Mouse (Mus musculus) hindbrain, embryonic 15.5 days (tissue): ENCODE results near the gene Pagr1b. TPM values are rescaled to one million over a fixed set of nuclear protein-coding genes. Genes with fewer than 3 reads are reported as not detected.

Source experiments
- ATAC-seq: fragments of 200-750 bp; cut with Nextera tagmentation; 2 replicates; pipeline ENCODE4 v1.8.0; 2017; ENCODE audit warnings: low read depth, moderate number of reproducible peaks, moderate TSS enrichment; ENCODE audit not compliant: low FRiP score
- H3K27ac ChIP-seq: fragments of 300-500 bp; sonication (generic); replicated peaks from 2 replicates; pipeline ENCODE4 v1.5.1; 2015; ENCODE audit warnings: mild to moderate bottlenecking, inconsistent platforms
- H3K27me3 ChIP-seq: fragments of 300-500 bp; sonication (generic); 2 replicates; pipeline ENCODE4 v1.6.1; 2015; ENCODE audit warnings: control low read depth, inconsistent platforms
- H3K36me3 ChIP-seq: fragments of 300-500 bp; sonication (generic); 2 replicates; pipeline ENCODE4 v1.6.1; 2015; ENCODE audit warnings: control low read depth, inconsistent platforms
- H3K4me1 ChIP-seq: fragments of 300-500 bp; sonication (generic); replicated peaks from 2 replicates; pipeline ENCODE4 v1.6.1; 2015; ENCODE audit warnings: control low read depth, inconsistent platforms
- H3K4me2 ChIP-seq: fragments of 300-500 bp; sonication (generic); 2 replicates; pipeline ENCODE4 v1.6.1; 2015; ENCODE audit warnings: moderate library complexity, mild to moderate bottlenecking, inconsistent platforms
- H3K4me3 ChIP-seq: fragments of 300-500 bp; sonication (generic); 2 replicates; pipeline ENCODE4 v1.5.1; 2015; ENCODE audit warnings: mild to moderate bottlenecking, inconsistent platforms
- H3K9ac ChIP-seq: fragments of 300-500 bp; sonication (generic); 2 replicates; pipeline ENCODE4 v1.6.1; 2015; ENCODE audit warnings: inconsistent platforms
- H3K9me3 ChIP-seq: fragments of 300-500 bp; sonication (generic); 2 replicates; pipeline ENCODE4 v1.6.1; 2016; ENCODE audit warnings: control low read depth, inconsistent platforms
- WGBS: fragments of 180-500 bp; shearing (Covaris S2); methylation state at CpG from one replicate; pipeline ENCODE4 v1.1.7; 2015; 5-methylcytosine and 5-hydroxymethylcytosine counted together
- polyA plus RNA-seq: library from polyadenylated mRNA; unstranded; fragments of >200 nt; fragmentation: Nextera tagmentation; extraction: Ambion mirVana; gene quantifications from 2 replicates; pipeline ENCODE4 v1.2.1, GENCODE M21; 2015

Pagr1b gene
- polyA plus RNA-seq, result 0.28 TPM in 1 of 2 replicates, not detected in the other

DNA sequence TGATC is at the start of gene Pagr1b:
Gene Pagr1b, minus strand, starts transcription at position 4 of the 5 bp plus-strand sequence.
- Histone ChIP-seq H3K4me2 (peak within 1 kb of the TSS; percentile 84), H3K4me3 (peak within 1 kb of the TSS; percentile 66), H3K9me3 (no peaks in the 10 kb centered on the region), H3K27me3 (no peaks in the 10 kb centered on the region), H3K4me1 (peaks cover 62% of the 10 kb centered on the region), H3K27ac (peak within 1 kb of the TSS; percentile 95), H3K36me3 (peaks cover 27% of the 10 kb centered on the region), H3K9ac (peak within 1 kb of the TSS; percentile 85)
- no peak for ATAC-seq

DNA sequence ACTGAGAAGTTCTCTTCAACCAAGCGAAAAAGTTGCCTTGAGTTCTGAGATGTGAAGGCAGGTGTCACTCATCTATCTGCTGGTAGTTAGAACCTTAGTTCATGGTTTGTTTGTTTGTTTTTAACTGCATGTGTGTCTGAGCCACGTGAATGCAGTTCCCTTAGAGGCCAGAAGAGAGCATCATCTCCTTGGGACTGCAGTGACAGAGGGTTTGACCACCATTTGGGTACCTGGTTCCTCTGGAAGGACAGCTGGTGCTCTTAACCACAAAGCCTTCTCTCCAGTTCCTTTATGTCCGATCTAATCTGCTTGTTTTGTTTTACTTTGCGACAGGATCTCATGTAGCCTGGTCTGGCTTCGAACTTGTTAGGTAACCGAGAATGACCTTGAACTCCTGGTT is 49.3 kb upstream of the Pagr1b start:
- Histone ChIP-seq H3K27ac (no peak overlapping the region), H3K9me3 (no peaks in the 10 kb centered on the region), H3K4me3 (no peak overlapping the region), H3K9ac (no peak overlapping the region), H3K36me3 (no peaks in the 10 kb centered on the region), H3K27me3 (no peaks in the 10 kb centered on the region), H3K4me1 (no peaks in the 10 kb centered on the region), H3K4me2 (no peak overlapping the region)
- 87% methylated on average over 6 of the region's 6 CpGs for WGBS
- no peak for ATAC-seq

DNA sequence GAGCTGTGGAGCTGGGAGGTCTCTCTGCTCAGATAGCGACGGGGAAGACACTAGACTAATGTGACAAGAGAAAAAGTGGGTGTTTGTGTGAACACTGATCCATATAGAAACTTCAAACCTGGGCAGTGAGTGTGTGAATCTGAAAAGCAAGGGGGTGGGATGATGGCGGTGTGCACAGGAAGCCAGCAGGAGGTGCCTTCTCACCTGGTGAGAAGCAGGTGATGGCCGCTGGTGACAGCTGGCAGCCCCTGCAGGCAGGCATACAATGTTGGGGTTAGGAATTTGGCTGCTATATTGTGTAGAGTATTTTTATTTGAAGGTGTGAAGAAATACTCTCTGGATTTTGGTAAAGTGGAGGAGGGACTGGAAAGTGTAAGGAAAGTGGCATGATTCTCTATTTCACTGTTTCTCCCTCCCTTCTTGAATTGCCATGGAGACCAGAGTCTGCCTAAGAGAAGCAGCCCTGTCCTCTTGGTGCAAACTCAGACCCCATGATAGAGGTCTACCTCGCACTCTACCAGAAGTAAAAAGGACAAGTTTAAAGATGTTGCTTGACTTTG is 38.8 kb upstream of the Pagr1b start:
- Histone ChIP-seq H3K4me1 (no peaks in the 10 kb centered on the region), H3K27ac (no peak overlapping the region), H3K4me2 (no peak overlapping the region), H3K4me3 (no peak overlapping the region), H3K36me3 (no peaks in the 10 kb centered on the region), H3K9me3 (no peaks in the 10 kb centered on the region), H3K27me3 (no peaks in the 10 kb centered on the region), H3K9ac (no peak overlapping the region)
- 66% methylated on average over 5 of the region's 5 CpGs for WGBS
- ATAC-seq, result no peak

DNA sequence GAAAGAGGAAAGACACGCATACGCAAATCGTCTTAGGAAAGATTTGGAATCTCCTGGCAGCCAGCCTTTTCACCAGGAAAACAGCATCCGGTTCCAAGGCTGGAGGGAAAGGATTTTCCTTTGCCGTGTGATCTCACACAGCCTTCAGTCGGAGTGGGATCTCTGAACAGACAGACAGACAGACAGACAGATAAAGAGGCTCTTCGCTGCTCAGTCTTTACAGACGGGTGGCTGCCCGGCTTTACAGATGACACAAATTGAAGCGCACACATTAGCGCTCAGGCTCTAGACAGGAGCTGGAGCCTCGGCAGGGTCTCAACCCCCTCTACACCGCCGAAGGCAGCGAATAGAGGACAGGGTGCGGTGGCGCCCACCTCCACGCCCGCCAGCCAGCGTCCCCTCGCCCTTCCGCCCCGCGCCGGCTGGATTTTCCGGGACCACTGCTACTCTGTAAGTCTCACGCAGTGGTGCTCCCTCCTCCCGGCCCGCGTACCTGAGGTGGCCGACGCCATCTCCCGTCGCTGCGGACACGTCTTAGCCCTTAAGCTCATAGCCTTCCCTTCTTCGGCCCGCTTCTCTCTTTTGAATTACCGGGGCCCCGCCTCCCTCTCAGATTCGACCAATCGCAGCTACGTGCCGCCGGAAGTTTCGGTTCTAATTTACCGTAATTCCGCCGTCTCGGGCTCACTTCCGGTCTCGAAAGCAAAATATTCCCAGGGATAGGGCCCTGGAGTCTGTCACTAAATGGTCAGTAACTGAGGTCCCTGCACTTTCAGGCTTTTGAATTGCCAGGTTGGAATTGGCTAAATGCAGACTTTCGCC is 25.8 kb upstream of the Pagr1b start, which contains the start of gene Kif22:
Gene Kif22, minus strand, starts transcription at position 621 of the 822 bp plus-strand sequence.
- Histone ChIP-seq H3K27me3 (no peaks in the 10 kb centered on the region), H3K4me3 (peak within 1 kb of the TSS; percentile 60), H3K4me2 (peak within 1 kb of the TSS; percentile 97), H3K9ac (peak within 1 kb of the TSS; percentile 61), H3K36me3 (no peaks in the 10 kb centered on the region), H3K4me1 (peaks cover 8% of the 10 kb centered on the region), H3K9me3 (no peaks in the 10 kb centered on the region), H3K27ac (peak within 1 kb of the TSS; percentile 69)
- peak; percentile 90 for ATAC-seq
- WGBS, result under 1% methylated on average over 53 of the region's 53 CpGs

DNA sequence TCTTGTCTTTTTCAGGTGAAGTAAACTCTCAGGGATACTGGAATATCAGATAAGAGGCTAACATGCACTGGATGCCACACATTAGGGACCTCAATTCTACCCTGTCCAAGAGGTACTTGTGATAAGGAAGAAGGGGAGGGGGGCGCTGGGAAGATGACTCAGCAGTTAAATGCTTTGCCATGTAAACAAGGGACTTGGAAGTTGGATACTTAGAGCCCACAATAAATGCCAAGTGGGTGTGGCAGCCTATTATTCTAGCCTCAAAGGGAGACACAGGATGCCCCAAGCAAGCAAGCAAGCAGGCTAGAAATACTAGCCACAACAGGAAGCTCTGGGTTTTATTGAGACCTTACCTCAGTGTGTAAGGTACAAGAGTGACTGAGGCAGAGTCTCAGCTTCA is 15.0 kb upstream of the Pagr1b start:
- H3K9me3 ChIP-seq, result no peaks in the 10 kb centered on the region
- no peak overlapping the region for H3K9ac ChIP-seq
- no peak overlapping the region for H3K4me3 ChIP-seq
- no peaks in the 10 kb centered on the region for H3K36me3 ChIP-seq
- no peaks in the 10 kb centered on the region for H3K27me3 ChIP-seq
- WGBS, result 93% methylated on average over 1 of the region's 1 CpGs
- H3K27ac ChIP-seq, result no peak overlapping the region
- H3K4me2 ChIP-seq, result no peak overlapping the region
- peaks cover 12% of the 10 kb centered on the region for H3K4me1 ChIP-seq
- no peak for ATAC-seq

- Histone ChIP-seq H3K9me3 (no peaks in the 10 kb centered on the region), H3K27me3 (no peaks in the 10 kb centered on the region), H3K9ac (no peak overlapping the region), H3K4me1 (peaks cover 12% of the 10 kb centered on the region), H3K4me3 (no peak overlapping the region), H3K27ac (no peak overlapping the region), H3K36me3 (no peaks in the 10 kb centered on the region), H3K4me2 (no peak overlapping the region)
- WGBS, result 98% methylated on average over 1 of the region's 1 CpGs
- ATAC-seq, result no peak
Measured at GRCm38 (mm10) chr7:127030172-127030571, 13.9 kb upstream of the Pagr1b start.

- H3K27ac ChIP-seq, result peak overlapping the region; percentile 98
- H3K9me3 ChIP-seq, result no peaks in the 10 kb centered on the region
- ATAC-seq, result peak; percentile 0; the same call in 1 of the 2 replicates
- no peaks in the 10 kb centered on the region for H3K27me3 ChIP-seq
- peak overlapping the region; percentile 89 for H3K4me2 ChIP-seq
- H3K9ac ChIP-seq, result peak overlapping the region; percentile 41
- WGBS, result 56% methylated on average over 8 of the region's 8 CpGs
- peaks cover 34% of the 10 kb centered on the region for H3K4me1 ChIP-seq
- peak overlapping the region; percentile 74 for H3K4me3 ChIP-seq
- H3K36me3 ChIP-seq, result peaks cover 7% of the 10 kb centered on the region; the same call in 1 of the 2 replicates
Measured at GRCm38 (mm10) chr7:127027885-127028284, 11.6 kb upstream of the Pagr1b start.

- Histone ChIP-seq H3K9ac (peak within 1 kb of the TSS; percentile 89), H3K9me3 (no peaks in the 10 kb centered on the region), H3K4me2 (peak within 1 kb of the TSS; percentile 89), H3K4me3 (peak within 1 kb of the TSS; percentile 74), H3K27ac (peak within 1 kb of the TSS; percentile 98), H3K27me3 (no peaks in the 10 kb centered on the region), H3K4me1 (peaks cover 41% of the 10 kb centered on the region), H3K36me3 (peaks cover 14% of the 10 kb centered on the region)
- under 1% methylated on average over 35 of the region's 63 CpGs for WGBS
- ATAC-seq, result peak; percentile 94
Measured at GRCm38 (mm10) chr7:127026984-127027726, 10.9 kb upstream of the Pagr1b start, which contains the start of gene Maz. Maz (minus strand) TSS chr7:127027037.

- no peak for ATAC-seq
- no CpG with 5 or more reads among the region's 48 CpGs for WGBS
- Histone ChIP-seq H3K4me2 (peak overlapping the region; percentile 89), H3K4me1 (peaks cover 47% of the 10 kb centered on the region), H3K9me3 (no peaks in the 10 kb centered on the region), H3K27me3 (no peaks in the 10 kb centered on the region), H3K27ac (peak overlapping the region; percentile 98), H3K36me3 (peaks cover 14% of the 10 kb centered on the region), H3K9ac (peak overlapping the region; percentile 89), H3K4me3 (peak overlapping the region; percentile 74)
Measured at GRCm38 (mm10) chr7:127026616-127026983, 10.3 kb upstream of the Pagr1b start.

DNA sequence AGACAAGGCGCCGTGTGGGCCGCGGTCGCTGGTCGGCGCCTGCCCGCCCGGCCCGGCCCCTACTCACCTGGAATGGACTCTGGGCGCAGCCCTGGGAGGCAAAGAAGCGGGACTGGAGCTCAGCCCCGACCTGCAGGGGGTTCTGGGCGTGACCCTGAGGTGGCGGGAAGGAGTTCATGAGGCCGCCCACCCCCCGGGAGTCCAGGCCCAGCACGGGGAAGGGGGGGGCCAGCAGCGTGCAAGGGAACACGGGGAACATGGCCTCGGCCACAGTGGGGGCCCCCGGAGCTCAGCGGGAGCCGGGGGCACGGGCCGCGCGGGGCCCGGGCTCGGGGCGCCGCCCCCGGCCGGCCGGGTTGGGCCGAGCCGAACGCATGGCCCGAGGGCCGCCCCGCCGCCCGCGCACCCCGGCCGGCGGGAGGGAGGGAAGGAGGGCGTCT is 9.9 kb upstream of the Pagr1b start:
- peak overlapping the region; percentile 98 for H3K27ac ChIP-seq
- peak overlapping the region; percentile 74 for H3K4me3 ChIP-seq
- H3K4me2 ChIP-seq, result peak overlapping the region; percentile 89
- H3K4me1 ChIP-seq, result peaks cover 51% of the 10 kb centered on the region
- 1% methylated on average over 23 of the region's 48 CpGs for WGBS
- no peaks in the 10 kb centered on the region for H3K9me3 ChIP-seq
- no peaks in the 10 kb centered on the region for H3K27me3 ChIP-seq
- H3K9ac ChIP-seq, result peak overlapping the region; percentile 89
- peak; percentile 4; the same call in 1 of the 2 replicates for ATAC-seq
- peaks cover 14% of the 10 kb centered on the region for H3K36me3 ChIP-seq

DNA sequence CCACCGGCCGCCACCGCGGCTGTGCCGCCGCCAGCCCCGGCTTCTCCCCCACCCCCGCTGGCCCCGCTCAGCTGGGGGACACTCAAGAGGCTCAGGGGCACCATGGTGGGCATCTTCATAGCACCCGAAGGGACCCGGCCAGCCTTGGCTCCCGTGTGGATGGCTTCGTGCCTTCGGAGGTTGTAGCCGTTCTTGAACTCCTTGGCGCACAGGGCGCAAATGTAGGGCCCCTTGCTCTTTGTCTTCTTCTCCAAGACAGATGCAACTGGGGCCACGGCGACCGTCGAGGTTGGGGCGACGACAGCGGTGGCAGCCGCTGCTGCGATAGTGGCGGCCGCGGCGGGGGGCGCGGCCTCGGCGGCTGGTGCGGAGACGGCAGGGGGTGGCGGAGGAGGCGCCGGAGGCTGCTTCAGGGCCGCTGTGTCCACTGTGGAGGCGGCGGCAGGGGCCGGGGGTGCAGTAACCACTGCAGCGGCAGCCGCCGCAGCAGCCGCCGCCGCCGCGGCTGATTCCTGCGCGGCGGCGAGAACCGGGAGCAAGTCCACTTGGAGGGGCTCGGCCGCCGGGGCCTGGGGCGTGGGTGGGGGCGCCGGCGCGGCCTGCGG is 9.4 kb upstream of the Pagr1b start:
- H3K9me3 ChIP-seq, result no peaks in the 10 kb centered on the region
- H3K27me3 ChIP-seq, result no peaks in the 10 kb centered on the region
- H3K36me3 ChIP-seq, result peaks cover 14% of the 10 kb centered on the region
- peak overlapping the region; percentile 89 for H3K4me2 ChIP-seq
- H3K4me1 ChIP-seq, result peaks cover 54% of the 10 kb centered on the region
- WGBS, result under 1% methylated on average over 43 of the region's 65 CpGs
- no peak for ATAC-seq
- peak overlapping the region; percentile 89 for H3K9ac ChIP-seq
- peak overlapping the region; percentile 98 for H3K27ac ChIP-seq
- peak overlapping the region; percentile 74 for H3K4me3 ChIP-seq
